Mouse (Mus musculus): ENCODE measurements at regions not wholly inside any gene's neighbourhood (a gene's known extent, or its start where the extent isn't known, plus 50 kb on each side); places are given as distances from the start of the nearest gene placed in this dataset.

GRCm38 (mm10) chr10:43709278-43710033 lies 131.4 kb downstream of the Cd24a start:
- DNase-seq (ENCODE audit: low spot score) = no peak
- intact Hi-C loops (cut with DNase I) = no loop called here

GRCm38 (mm10) chr10:43710186-43710885 lies 132.3 kb downstream of the Cd24a start:
- no peak for DNase-seq (ENCODE audit: low spot score)
- intact Hi-C loops (cut with DNase I) = no loop called here

- intact Hi-C loops (cut with DNase I) = no loop called here
- DNase-seq (ENCODE audit: low spot score) = no peak
Measured at GRCm38 (mm10) chr10:43710886-43711256, 132.8 kb downstream of the Cd24a start.

- intact Hi-C loops (cut with DNase I) = no loop called here
- DNase-seq (ENCODE audit: low spot score) = no peak
Measured at GRCm38 (mm10) chr10:43712657-43713056, 134.6 kb downstream of the Cd24a start.

- DNase-seq (ENCODE audit: low spot score) = no peak
- intact Hi-C loops (cut with DNase I) = no loop called here
Measured at GRCm38 (mm10) chr10:43718768-43719167, 140.7 kb downstream of the Cd24a start.

GRCm38 (mm10) chr10:43721356-43721755 lies 143.3 kb downstream of the Cd24a start:
- intact Hi-C loops (cut with DNase I) = no loop called here
- DNase-seq (ENCODE audit: low spot score) = no peak

- no peak for DNase-seq (ENCODE audit: low spot score)
- intact Hi-C loops (cut with DNase I) = no loop called here
Measured at GRCm38 (mm10) chr10:43722164-43722563, 144.1 kb downstream of the Cd24a start.

- no peak for DNase-seq (ENCODE audit: low spot score)
- intact Hi-C loops (cut with DNase I) = no loop called here
Measured at GRCm38 (mm10) chr10:43722711-43723614, 144.9 kb downstream of the Cd24a start.

GRCm38 (mm10) chr10:43723615-43723937 lies 145.5 kb downstream of the Cd24a start:
- intact Hi-C loops (cut with DNase I) = no loop called here
- DNase-seq (ENCODE audit: low spot score) = no peak

- no peak for DNase-seq (ENCODE audit: low spot score)
- intact Hi-C loops (cut with DNase I) = no loop called here
Measured at GRCm38 (mm10) chr10:43727746-43728145, 149.7 kb downstream of the Cd24a start.

GRCm38 (mm10) chr10:43729184-43729583 lies 151.1 kb downstream of the Cd24a start:
- DNase-seq (ENCODE audit: low spot score) = no peak
- intact Hi-C loops (cut with DNase I) = no loop called here

GRCm38 (mm10) chr10:43733618-43734415 lies 155.7 kb downstream of the Cd24a start:
- intact Hi-C loops (cut with DNase I) = no loop called here
- no peak for DNase-seq (ENCODE audit: low spot score)

- intact Hi-C loops (cut with DNase I) = no loop called here
- DNase-seq (ENCODE audit: low spot score) = no peak
Measured at GRCm38 (mm10) chr10:43739181-43739580, 161.1 kb downstream of the Cd24a start.

GRCm38 (mm10) chr10:43739718-43740117 lies 161.6 kb downstream of the Cd24a start:
- DNase-seq (ENCODE audit: low spot score) = no peak
- intact Hi-C loops (cut with DNase I) = no loop called here

GRCm38 (mm10) chr10:43740204-43740865 lies 161.2 kb downstream of the Qrsl1 start:
- intact Hi-C loops (cut with DNase I) = no loop called here
- no peak for DNase-seq (ENCODE audit: low spot score)

GRCm38 (mm10) chr10:43741361-43742084 lies 160.0 kb downstream of the Qrsl1 start:
- no peak for DNase-seq (ENCODE audit: low spot score)
- intact Hi-C loops (cut with DNase I) = no loop called here

- intact Hi-C loops (cut with DNase I) = no loop called here
Measured at GRCm38 (mm10) chr10:43742085-43743054, 159.2 kb downstream of the Qrsl1 start.

More at GRCm38 (mm10) chr10:43742085-43743054, 159.2 kb downstream of the Qrsl1 start:
- no peak for DNase-seq (ENCODE audit: low spot score)
